Mouse (Mus musculus) right cerebral cortex, adult 2 months (tissue): ENCODE measurements around the gene Klhl30.

Experiments
- DNase-seq, 2 experiments: peaks; one replicate each; pipeline ENCODE4 v3.0.0; 2021 to 2022; ENCODE audit warnings: low spot score in 2 of 2

Klhl30 gene

DNA sequence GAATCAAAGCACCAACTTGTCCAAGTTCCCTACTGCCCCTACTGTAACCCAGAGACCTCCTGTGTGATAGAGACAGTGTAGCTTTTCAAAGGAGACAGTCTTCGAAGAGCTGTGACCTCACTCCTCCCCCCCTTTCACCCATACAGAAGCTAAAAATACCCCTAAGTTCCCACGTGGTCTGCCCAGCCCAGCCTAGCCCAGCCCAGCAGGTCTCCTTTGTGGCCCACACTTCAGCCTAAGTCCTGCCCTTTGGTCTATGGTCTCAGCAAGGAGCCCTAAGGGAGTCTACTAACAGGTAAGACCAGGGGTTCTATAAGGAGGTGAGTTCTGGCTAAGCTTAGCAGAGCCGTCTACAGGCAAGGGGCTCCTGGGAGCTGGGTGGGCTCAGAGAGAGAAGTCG is at the start of gene Klhl30:
Gene Klhl30 (plus strand): TSS at position 176 of the 400 bp plus-strand sequence.
- DNase-seq: no peak

DNA sequence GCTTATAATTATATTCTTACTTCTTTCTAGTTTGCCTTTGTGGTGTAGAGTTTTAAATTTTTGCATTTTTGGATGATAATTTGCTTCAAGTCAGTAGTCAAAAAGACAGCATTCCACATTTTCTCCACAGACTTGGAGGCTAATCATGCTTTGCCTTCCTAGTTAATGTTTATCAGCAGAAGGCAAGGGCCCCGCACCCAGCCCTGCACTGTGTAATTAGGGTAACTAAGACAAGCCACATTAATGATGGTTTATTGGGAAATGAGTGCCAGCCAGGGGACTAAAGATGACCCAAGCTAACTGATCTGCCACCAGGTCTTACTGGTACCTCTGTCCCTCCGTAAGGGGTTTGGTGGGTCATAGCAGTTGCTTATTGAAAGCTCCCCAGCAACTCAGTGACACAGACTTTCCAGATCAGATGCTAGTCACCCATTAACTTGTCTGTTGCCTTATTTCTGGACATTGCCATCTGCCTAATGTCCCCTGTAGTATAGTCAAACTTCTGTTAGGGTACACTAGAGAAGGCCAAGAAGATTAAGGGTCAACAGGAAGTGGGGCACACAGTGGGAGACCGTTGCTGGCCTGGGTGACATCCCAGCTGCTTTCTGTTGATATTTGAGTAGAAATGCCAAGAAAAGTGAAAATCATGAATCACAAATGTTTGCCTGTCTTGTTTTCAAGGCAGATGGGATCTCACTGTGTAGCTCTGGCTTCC is 49.5 kb upstream of the Klhl30 start:
- DNase-seq: no peak

DNA sequence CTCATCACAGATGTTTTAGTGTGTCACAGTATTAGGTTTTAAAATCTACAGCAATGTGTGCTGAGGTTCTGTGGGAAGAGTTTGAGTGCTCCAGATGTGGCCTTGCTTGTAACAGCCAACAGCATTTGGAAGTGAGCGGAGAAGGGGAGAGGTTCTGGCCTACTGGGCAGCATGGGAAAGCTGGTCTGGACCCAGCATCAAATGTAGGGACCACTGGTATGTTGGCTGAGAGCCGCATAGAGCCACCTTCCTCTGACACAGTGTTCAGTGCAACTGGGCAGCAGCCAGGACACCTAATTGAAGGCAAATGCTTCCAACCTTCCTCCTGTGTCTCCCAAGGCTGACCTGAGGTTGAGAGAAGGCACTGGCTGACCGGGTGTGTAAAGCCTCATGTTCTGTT is 48.8 kb upstream of the Klhl30 start:
- no peak for DNase-seq

- no peak for DNase-seq
Measured at GRCm38 (mm10) chr1:91304621-91305020, 46.2 kb upstream of the Klhl30 start.

DNA sequence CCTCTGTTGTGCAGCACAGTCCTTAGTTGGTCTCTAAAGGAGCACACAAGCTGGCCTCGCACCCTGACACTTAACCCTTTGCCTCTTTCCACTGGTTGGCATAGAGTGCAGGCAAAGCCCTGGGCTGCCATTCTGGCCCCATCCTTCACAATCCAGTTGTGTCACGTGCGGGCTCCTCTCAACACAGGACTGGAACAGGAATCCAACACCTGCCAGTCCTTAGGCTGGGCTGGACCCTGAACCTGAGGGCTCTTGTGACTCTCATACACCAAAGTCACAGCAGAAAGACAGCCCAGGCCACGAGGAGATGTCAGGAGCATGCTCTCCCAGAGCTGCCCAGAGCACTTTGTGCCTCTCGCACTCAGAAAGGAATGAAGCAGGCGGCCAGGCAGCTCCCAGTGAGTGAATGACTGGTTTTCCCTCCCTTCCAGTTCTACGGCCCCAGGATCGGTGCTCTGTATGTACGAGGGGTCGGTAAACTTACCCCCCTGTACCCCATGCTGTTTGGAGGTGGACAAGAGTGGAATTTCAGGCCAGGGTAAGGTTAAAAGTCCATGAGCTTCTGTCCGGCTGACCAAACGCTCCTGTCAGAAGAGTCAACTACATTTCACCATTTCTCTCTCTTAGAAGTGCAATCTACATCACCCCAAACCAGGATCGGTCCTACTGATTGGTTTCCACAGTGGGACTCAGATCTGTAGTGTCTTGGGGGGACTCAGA is 41.3 kb upstream of the Klhl30 start:
- no peak for DNase-seq

DNA sequence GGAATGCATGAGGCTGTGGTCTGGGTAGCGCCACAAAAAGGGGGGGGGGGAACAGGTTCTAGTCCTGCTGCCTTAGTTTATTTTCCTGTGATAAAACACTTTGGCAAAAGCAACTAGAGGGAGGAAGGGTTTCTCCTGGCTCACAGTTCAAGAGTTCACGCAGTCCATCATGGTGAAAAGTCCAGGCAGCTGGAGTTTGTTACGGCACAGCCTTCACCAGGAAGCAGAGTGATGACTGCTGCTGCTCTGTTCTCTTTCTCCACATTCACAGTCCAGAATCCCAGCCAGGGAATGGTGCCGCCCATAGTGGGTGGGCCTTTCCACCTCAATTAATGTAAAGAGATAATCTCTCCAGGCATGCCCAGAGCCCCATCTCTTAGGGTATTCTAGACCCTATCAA is 38.5 kb upstream of the Klhl30 start:
- no peak for DNase-seq

DNA sequence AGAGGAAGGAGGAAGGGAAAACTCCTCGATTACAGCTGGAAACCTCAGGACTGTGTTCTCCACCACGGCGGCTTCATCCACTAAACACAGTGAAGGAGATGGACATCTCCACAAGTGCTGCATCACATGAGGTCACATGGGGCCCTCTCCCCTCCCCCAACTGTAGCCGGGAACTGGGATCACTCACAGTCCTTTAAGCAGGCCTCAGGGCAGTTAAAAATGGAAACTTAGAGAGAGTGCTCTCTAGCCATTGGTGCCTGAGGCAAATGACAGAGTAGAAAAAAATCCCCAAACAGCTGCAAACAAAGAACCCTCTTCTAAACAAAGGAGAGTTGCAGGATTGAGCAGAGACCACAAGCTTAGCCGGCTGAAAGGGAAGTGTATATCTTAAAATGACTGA is 37.6 kb upstream of the Klhl30 start:
- no peak for DNase-seq

DNA sequence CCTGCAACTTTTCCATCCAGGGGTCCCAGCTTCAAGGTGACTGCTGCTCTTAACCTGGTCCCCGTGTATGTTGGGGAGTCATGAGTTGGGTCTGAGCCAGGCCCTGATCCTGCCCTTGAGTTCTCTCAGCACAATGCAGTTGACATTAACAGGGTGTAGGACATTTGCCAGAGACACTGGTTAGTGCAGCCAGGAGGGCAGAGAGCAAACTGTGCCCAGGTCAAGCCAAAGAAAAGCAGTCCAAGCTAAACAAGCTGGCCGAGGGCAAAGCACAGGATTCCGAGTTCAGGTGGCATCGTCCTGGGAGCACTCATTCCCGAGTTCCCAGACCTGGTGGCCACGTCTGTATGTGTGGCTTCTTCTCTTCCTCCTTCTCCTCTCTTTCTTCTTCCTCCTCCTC is 33.2 kb upstream of the Klhl30 start:
- no peak for DNase-seq

DNA sequence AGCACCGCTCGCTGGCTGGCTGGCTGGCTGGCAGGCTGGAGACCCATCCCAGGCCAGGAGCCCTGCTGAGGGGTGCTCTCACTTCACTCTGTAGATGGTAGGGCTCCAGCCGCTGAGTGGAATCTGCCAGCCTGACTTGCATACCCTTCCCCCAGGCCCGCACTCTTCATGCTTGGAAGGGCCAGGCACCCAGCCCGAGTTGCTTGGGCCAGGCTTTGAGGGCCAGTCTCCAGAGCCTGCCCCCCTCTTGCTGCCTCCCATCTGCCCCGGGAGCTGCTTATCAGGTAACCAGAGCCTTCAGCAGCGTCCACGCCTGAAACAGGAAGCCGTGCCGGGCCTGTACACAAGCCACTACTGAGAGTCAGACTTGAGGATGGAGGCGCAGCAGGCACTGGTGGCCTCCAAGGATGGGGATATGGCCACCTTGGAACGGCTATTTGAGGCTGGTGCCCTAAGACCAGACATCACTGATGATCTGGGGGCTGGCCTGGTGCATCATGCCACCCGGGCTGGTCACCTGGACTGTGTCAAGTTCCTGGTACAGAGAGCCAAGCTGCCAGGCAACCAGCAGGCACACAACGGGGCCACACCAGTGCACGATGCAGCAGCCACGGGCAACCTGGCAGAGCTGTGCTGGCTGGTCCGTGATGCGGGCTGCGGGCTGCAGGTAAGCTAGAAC is 28.9 kb upstream of the Klhl30 start, which contains the start of gene Espnl:
Gene Espnl (plus strand): TSS at position 316 of the 679 bp plus-strand sequence.
- DNase-seq: no peak

GRCm38 (mm10) chr1:91324646-91325045 is 26.2 kb upstream of the Klhl30 start:
- no peak for DNase-seq

DNA sequence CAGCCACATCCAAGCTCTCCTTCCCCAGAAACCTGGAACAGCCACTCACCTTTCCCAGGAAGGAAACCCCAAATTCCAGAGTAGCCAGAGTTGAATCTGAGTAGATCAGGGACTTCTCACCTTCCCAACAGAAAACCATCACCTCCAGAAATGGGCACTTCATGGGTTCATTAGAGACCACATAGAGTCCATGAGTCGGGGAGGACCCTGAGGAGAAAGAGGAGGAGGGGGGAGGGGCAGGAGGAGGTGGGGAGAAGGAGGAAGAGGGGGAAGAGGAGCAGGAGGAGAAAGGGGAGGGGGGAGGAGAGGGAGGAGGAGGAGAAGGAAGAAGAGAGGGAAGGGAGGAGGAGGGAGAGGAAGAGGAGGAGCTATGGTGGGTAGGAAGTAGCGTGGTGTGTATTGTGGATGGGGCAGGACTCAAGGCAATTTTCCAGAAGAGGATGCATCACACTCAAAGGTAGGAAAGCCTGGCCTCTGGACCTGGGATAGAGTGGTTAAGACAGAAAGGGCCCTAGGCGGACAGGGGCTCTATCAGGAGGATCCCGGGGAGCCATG is 25.3 kb upstream of the Klhl30 start:
- no peak for DNase-seq

GRCm38 (mm10) chr1:91332102-91332501 is 18.7 kb upstream of the Klhl30 start:
- peak; percentile 36 to 55 for DNase-seq

GRCm38 (mm10) chr1:91333582-91333981 is 17.2 kb upstream of the Klhl30 start:
- no peak for DNase-seq

DNA sequence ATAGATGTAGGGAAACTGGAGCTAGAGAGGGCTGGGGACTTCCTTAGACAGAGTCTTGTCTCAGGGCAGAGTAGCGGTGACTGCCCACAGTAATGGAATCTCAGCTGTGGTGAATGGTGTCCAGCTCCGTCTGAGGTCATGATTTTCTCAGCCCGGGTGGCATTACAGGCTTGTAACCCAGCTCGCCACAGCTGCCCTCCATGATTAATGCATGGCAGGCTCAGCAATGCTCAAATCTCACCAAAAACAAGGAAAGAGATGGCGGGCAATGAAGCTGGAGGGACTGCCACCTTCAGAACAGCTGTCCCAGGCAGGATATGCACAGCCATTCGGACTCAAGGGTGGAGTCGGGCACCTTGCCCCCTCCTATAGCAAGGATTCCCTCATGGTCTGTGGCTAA is 13.5 kb upstream of the Klhl30 start:
- DNase-seq: no peak

DNA sequence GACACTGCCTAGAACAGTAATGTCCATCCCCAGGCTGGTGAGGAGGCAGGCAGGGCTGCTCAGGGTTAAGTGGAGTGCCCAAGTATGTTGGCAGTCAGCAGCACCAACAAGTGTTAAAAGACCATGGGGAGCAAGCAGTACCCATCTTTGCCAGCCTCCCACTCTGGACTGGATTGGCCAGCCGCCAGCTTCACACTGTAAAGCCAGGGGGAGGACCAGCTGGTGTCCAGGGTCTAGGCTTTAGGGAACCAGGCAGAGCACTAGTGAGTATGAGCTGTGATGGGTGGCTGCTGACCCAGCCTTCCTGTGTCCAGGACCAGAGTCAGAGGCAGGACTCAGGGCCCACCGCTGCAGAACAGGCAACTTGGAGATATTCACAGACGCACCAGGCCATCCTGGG is 6.8 kb upstream of the Klhl30 start:
- peak; percentile 27 to 51 for DNase-seq

DNA sequence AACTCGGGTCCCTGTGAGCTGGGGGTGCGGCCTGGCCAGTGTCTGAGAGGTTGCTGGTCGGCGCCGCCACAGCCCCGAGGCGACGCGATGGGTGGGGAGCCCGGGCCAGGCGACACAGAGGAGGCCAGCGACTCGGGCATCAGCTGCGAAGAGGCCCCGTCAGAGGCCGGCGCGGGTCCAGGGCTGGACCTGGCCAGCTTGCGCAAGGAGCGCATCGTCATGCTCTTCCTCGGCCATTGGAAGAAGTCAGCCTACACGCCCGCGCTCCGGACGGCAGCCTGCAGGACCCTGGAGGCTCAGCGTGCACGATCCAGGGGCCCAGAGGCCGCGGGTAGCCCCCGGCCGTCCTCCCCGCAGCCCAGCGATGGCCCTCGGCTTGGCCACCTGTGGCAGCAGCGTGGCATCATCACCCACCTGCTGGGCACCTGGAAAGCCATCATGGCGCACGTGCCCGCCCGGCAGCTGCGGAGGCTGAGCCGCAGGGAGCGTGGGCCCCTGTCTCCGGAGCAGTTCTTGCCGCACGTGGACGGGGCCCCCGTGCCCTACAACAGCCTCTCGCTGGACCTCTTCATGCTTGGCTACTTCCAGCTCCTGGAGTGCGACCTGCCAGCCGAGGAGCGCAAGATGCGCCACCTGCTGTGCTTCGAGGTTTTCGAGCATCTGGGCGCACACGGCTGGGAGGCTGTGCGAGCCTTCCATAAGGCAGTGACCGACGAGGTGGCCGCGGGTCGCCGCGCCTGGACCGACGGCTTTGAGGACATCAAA is 5.7 kb upstream of the Klhl30 start:
- no peak for DNase-seq

DNA sequence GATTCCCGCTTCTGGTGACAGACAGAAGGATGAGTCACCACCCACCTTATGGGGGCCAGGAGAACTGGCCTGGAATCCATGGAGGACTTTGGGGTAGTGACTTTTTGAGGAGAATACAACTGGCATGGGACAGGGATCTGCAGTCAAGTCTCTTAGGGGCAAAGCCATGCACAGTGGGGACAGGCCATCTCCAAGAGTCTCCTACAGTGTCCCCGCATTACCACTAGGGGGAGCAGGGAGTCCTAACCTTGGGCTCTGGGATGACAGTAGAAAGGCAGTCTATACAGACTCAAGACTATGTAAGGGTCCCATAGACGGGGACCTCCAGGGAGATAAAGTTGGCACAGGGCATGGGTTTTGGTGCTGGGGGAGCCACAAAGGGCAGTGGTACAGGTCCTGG is 3.9 kb upstream of the Klhl30 start:
- peak; percentile 63 to 68 for DNase-seq

- no peak for DNase-seq
Measured at GRCm38 (mm10) chr1:91351249-91351648, 433 bp downstream of the Klhl30 start.

DNA sequence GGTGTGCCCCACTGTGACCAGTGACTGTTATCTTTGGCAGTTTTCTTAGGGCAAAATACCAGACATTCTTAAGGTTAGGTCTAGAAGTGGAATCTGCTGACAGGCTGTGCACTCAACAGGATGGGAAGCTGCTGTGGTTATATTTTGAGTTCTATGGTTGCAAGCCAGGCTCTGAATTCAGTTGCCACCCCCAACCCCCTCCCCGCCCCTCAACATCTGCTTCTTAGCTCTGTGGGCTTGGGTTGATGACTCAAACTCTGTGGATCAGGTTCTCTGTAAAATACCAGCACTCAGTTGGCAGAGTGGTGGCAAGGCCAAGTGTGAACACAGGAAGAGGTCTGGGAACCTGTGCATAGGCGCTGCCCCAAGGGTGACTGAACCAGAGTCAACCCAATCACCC is 1.5 kb downstream of the Klhl30 start:
- no peak for DNase-seq

GRCm38 (mm10) chr1:91356105-91356504 is 5.3 kb downstream of the Klhl30 start:
- DNase-seq: no peak

DNA sequence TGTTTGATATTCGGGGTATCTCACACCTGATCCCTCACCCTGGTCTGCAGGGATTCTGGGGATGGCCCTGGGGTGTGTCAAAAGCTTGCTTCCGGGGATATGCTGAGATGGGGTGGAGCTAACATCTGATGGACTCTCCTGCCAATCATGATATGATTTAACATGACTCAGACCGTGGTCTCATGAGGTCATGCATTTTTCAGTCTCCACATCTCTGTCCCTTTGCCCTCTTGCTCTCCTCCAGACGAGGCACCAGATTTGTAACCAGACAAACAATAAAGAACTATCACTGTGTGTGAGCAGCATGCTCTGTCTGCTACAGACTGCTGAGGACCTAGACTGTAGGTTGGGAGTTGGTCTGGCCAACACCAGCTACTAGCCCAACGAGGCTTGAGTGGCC is 11.3 kb downstream of the Klhl30 start:
- DNase-seq: no peak
